Mouse (Mus musculus): ENCODE results near the gene Fcmr.

Gene Fcmr

GRCm38 (mm10) chr1:130865541-130866221, at the start of gene Fcmr:
Gene Fcmr, plus strand, starts transcription at chr1:130865669.
- no peak for DNase-seq

- DNase-seq = no peak
Observed at GRCm38 (mm10) chr1:130819737-130820136, 45.7 kb upstream of the Fcmr start.

- no peak for DNase-seq
Observed at GRCm38 (mm10) chr1:130820316-130821148, 44.9 kb upstream of the Fcmr start.

- no peak for DNase-seq
Observed at GRCm38 (mm10) chr1:130821149-130821471, 44.4 kb upstream of the Fcmr start.

- DNase-seq = no peak
Observed at GRCm38 (mm10) chr1:130821911-130822625, 43.4 kb upstream of the Fcmr start.

GRCm38 (mm10) chr1:130826448-130826847, 39.0 kb upstream of the Fcmr start, which contains the start of gene Pigr:
Gene Pigr, plus strand, starts transcription at chr1:130826684.
- no peak for DNase-seq

- no peak for DNase-seq
Observed at GRCm38 (mm10) chr1:130828656-130829055, 36.8 kb upstream of the Fcmr start.

- DNase-seq = no peak
Observed at GRCm38 (mm10) chr1:130829906-130830830, 35.3 kb upstream of the Fcmr start.

GRCm38 (mm10) chr1:130832230-130833149, 33.0 kb upstream of the Fcmr start:
- no peak for DNase-seq

- DNase-seq = no peak
Observed at GRCm38 (mm10) chr1:130835161-130835936, 30.1 kb upstream of the Fcmr start.

- DNase-seq = peak; percentile 11
Observed at GRCm38 (mm10) chr1:130838288-130838687, 27.2 kb upstream of the Fcmr start.

GRCm38 (mm10) chr1:130840599-130841379, 24.7 kb upstream of the Fcmr start:
- DNase-seq = no peak

GRCm38 (mm10) chr1:130841621-130842020, 23.8 kb upstream of the Fcmr start:
- DNase-seq = no peak

GRCm38 (mm10) chr1:130844516-130844915, 21.0 kb upstream of the Fcmr start:
- no peak for DNase-seq

GRCm38 (mm10) chr1:130849530-130850214, 15.8 kb upstream of the Fcmr start:
- DNase-seq = no peak

- no peak for DNase-seq
Observed at GRCm38 (mm10) chr1:130850405-130850804, 15.1 kb upstream of the Fcmr start.

- DNase-seq = no peak
Observed at GRCm38 (mm10) chr1:130854819-130855218, 10.7 kb upstream of the Fcmr start.

GRCm38 (mm10) chr1:130855723-130856122, 9.7 kb upstream of the Fcmr start:
- DNase-seq = no peak

GRCm38 (mm10) chr1:130857456-130857855, 8.0 kb upstream of the Fcmr start:
- no peak for DNase-seq
